Mouse (Mus musculus) ovary, postnatal 10 days (tissue): ENCODE data around the gene Srp54a.
"Not testable (repeated sequence)": the region's sequence is repeated elsewhere in the genome, so short reads cannot be mapped to it uniquely, and the experiment has no call there.

Experiments used
- DNase-seq: peaks from one replicate; pipeline ENCODE4 v3.0.0; 2022; ENCODE audit warnings: low spot score

The Srp54a gene

DNA sequence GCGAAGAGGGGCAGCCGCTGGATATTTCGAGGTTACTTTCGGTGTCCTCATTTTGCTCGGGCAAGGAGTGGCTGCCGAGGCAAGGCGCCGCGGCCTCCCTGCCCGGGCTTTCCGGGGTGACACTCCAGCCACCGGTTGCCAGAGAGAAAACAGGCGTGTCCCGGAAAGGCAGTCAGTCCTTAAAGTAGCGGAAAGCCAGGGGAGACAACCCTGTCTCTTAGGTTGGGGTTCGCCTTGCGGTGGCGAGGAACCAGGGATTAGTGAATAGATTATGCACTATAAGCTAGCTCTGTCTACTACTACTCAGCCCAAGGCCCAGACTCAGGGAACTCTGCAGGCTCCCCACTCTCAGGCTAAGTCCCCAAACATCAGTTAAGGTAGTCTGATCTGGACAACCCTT, 44.7 kb downstream of the Srp54a start:
- not testable (repeated sequence) for DNase-seq

GRCm38 (mm10) chr12:55135540-55135939, 55.5 kb downstream of the Srp54a start:
- not testable (repeated sequence) for DNase-seq

- DNase-seq: not testable (repeated sequence)
These were observed 57.8 kb downstream of the Srp54a start for GRCm38 (mm10) chr12:55137859-55138258.

GRCm38 (mm10) chr12:55154559-55155448, 74.7 kb downstream of the Srp54a start, which contains the start of gene Srp54b:
Srp54b (plus strand) TSS chr12:55155104.
- not testable (repeated sequence) for DNase-seq

DNA sequence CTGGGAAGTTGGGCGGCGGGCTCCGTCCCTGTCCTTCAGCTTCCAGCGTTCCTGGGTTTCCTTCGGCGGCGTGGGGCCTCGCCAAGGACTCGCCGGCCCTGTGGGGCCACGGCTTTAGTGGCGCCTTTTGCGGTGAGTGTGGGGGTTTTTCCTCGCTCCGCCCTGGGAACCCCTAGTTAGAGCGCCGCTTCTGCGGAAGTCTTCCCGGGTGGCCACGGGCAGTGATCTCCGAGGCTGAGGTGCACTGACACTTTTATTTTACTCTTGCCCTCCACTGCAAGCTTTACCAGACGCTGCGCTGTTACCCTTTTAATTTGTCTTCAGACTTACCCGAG, 75.4 kb downstream of the Srp54a start:
- not testable (repeated sequence) for DNase-seq
